Mouse (Mus musculus) bone marrow macrophage, adult 2 months (primary cell): Measurements from ENCODE around the gene Nmrk1.

ENCODE experiments used
- CTCF ChIP-seq: IDR thresholded peaks from 2 replicates; pipeline ENCODE4 v1.5.1; 2012; ENCODE audit warnings: low read depth, mild to moderate bottlenecking, low read length, moderate library complexity
- POLR2A ChIP-seq: IDR thresholded peaks from 2 replicates; pipeline ENCODE4 v1.6.1; 2012; ENCODE audit warnings: mild to moderate bottlenecking, low read depth, low read length, borderline replicate concordance

GRCm38 (mm10) chr19:18647775-18648557 is 16.2 kb downstream of the Nmrk1 start:
- TF ChIP-seq CTCF = no peak
- no peak for TF ChIP-seq POLR2A
